Mouse (Mus musculus) lung, postnatal 0 days (tissue): ENCODE results near the gene Uqcrh. TPM values are rescaled to one million over a fixed set of nuclear protein-coding genes. Genes with fewer than 3 reads are reported as not detected.
A peak's percentile ranks its signal among the peaks of the same experiment; 100 is the strongest.

ENCODE experiments used
- ATAC-seq: fragments of 200-750 bp; cut with Nextera tagmentation; 2 replicates; pipeline ENCODE4 v1.8.0; 2017; ENCODE audit warnings: moderate library complexity
- DNase-seq: peaks from one replicate; pipeline ENCODE4 v3.0.0-alpha.2; 2016; ENCODE audit warnings: low spot score
- H3K27ac ChIP-seq: fragments of 300-500 bp; sonication (generic); 2 replicates; pipeline ENCODE4 v1.5.1; 2014; ENCODE audit warnings: antibody characterized with exemption, mild to moderate bottlenecking, low read length, mixed read lengths
- H3K27me3 ChIP-seq: fragments of 300-500 bp; sonication (generic); replicated peaks from 2 replicates; pipeline ENCODE4 v1.6.1; 2014; ENCODE audit warnings: low read length, mixed read lengths; ENCODE audit not compliant: insufficient read depth
- H3K36me3 ChIP-seq: fragments of 300-500 bp; sonication (generic); 2 replicates; pipeline ENCODE4 v1.6.1; 2014; ENCODE audit warnings: low read length, mixed read lengths; ENCODE audit not compliant: insufficient read depth
- H3K4me1 ChIP-seq: fragments of 300-500 bp; sonication (generic); 2 replicates; pipeline ENCODE4 v1.6.1; 2014; ENCODE audit warnings: antibody characterized with exemption, low read depth, low read length, mixed read lengths; ENCODE audit not compliant: insufficient read depth
- H3K4me2 ChIP-seq: fragments of 300-500 bp; sonication (generic); replicated peaks from 2 replicates; pipeline ENCODE4 v1.6.1; 2014; ENCODE audit warnings: low read depth, mild to moderate bottlenecking, low read length, moderate library complexity, mixed read lengths
- H3K4me3 ChIP-seq: fragments of 300-500 bp; sonication (generic); 2 replicates; pipeline ENCODE4 v1.5.1; 2014; ENCODE audit warnings: low read depth, low read length
- H3K9ac ChIP-seq: fragments of 300-500 bp; sonication (generic); replicated peaks from 2 replicates; pipeline ENCODE4 v1.6.1; 2014; ENCODE audit warnings: low read depth, mild to moderate bottlenecking
- H3K9me3 ChIP-seq: fragments of 300-500 bp; sonication (generic); 2 replicates; pipeline ENCODE4 v1.6.1; 2016; ENCODE audit warnings: low read length, mixed read lengths
- CTCF ChIP-seq: IDR thresholded peaks from 2 replicates; pipeline ENCODE4 v1.5.1; 2016; ENCODE audit warnings: antibody characterized with exemption, mild to moderate bottlenecking
- EP300 ChIP-seq: IDR thresholded peaks from 2 replicates; pipeline ENCODE4 v1.6.1; 2016; ENCODE audit warnings: antibody characterized with exemption, mild to moderate bottlenecking, control low read depth
- whole genome bisulfite sequencing: fragments of 180-500 bp; shearing (Covaris S2); extraction: QIAGEN DNeasy Blood & Tissue Kit; methylation state at CpG from one replicate; pipeline ENCODE4 v1.1.7; 2014; 5-methylcytosine and 5-hydroxymethylcytosine counted together
- polyA plus RNA-seq: library from polyadenylated mRNA; unstranded; fragments of >200 nt; fragmentation: Nextera tagmentation; extraction: Ambion mirVana; gene quantifications from 2 replicates; pipeline ENCODE4 v1.2.1, GENCODE M21; 2015

Gene Uqcrh
- polyA plus RNA-seq, 1 experiment from 2014 or later: 444 TPM

- DNase-seq (peak; percentile 56), ATAC-seq (peak; percentile 12)
- H3K4me3 ChIP-seq: peak overlapping the region; percentile 93
- H3K36me3 ChIP-seq: peaks cover 10% of the 10 kb centered on the region; the same call in 1 of the 2 replicates
- peak overlapping the region; percentile 98 for H3K27ac ChIP-seq
- TF ChIP-seq CTCF (no peak), EP300 (no peak)
- H3K4me2 ChIP-seq: peak overlapping the region; percentile 84
- WGBS: 1% methylated on average over 37 of the region's 37 CpGs
- no peaks in the 10 kb centered on the region for H3K9me3 ChIP-seq
- no peaks in the 10 kb centered on the region for H3K27me3 ChIP-seq
- H3K4me1 ChIP-seq: peaks cover 15% of the 10 kb centered on the region; the same call in 1 of the 2 replicates
- H3K9ac ChIP-seq: peak overlapping the region; percentile 98
Observed at GRCm38 (mm10) chr4:116076369-116077231, 1.7 kb upstream of the Uqcrh start.

GRCm38 (mm10) chr4:116075631-116076368 is 929 bp upstream of the Uqcrh start:
- ATAC-seq: peak; percentile 76
- TF ChIP-seq EP300 (no peak), CTCF (peak; percentile 59)
- H3K9me3 ChIP-seq: no peaks in the 10 kb centered on the region
- H3K4me1 ChIP-seq: peaks cover 15% of the 10 kb centered on the region; the same call in 1 of the 2 replicates
- WGBS: under 1% methylated on average over 54 of the region's 77 CpGs
- H3K4me3 ChIP-seq: peak overlapping the region; percentile 93
- peak overlapping the region; percentile 98 for H3K27ac ChIP-seq
- H3K36me3 ChIP-seq: peaks cover 5% of the 10 kb centered on the region; the same call in 1 of the 2 replicates
- H3K9ac ChIP-seq: peak overlapping the region; percentile 98
- peak overlapping the region; percentile 84 for H3K4me2 ChIP-seq
- H3K27me3 ChIP-seq: no peaks in the 10 kb centered on the region
- peak; percentile 79 for DNase-seq

DNA sequence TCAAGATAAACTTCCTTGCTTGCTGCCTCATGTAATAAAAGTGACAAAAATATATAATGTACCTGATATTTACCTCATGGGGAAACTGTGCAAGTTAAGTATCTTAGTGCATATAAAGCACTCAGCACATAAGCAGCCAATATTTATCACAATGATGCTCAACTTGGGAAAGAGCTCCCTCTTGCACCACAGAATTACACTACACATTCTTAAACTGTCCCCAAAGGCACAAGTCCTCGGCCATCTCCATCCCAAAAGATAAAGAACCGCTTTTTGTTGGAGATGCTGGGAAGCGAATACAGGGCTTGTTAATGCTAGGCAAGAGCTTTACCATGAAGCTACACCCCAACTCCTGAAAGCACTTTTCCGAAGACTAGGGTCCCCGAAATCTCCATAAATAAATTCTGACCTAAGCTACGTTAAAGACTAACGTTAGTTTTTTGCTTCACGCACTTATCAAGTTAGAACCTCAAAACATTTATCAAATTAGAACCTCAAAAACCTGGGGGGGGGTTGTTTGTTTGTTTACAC is 661 bp downstream of the Uqcrh start:
- Histone ChIP-seq H3K27ac (peak overlapping the region; percentile 98), H3K9ac (peak overlapping the region; percentile 72), H3K4me3 (peak overlapping the region; percentile 93), H3K9me3 (no peaks in the 10 kb centered on the region), H3K4me2 (peak overlapping the region; percentile 84), H3K4me1 (peaks cover 15% of the 10 kb centered on the region; the same call in 1 of the 2 replicates), H3K27me3 (no peaks in the 10 kb centered on the region), H3K36me3 (0 out of 2 replicates have a peak, but pooled peaks cover under 1% of the 10 kb centered on the region)
- under 1% methylated on average over 8 of the region's 8 CpGs for WGBS
- ATAC-seq: no peak
- TF ChIP-seq CTCF: peak; percentile 64
- TF ChIP-seq EP300: no peak
- DNase-seq: peak; percentile 79

DNA sequence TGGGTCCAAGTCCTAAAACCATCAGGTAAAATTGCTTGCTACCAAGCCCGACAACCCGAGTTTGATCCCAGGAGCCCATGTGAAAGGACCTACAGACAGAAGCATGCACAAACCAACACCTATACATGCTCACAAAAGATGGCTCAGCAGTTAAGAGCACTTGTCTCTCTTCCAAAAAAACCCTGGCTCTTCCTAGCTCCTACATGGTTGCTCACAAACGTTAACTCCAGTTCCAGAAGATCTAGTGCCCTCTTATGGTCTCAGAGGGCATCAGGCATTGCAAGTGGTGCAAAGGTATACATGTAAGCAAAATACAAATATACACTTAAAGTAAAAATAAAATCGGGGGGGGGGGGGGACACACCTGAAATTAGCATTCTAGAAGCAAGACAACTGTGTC is 1.7 kb downstream of the Uqcrh start:
- Histone ChIP-seq H3K36me3 (0 out of 2 replicates have a peak, but pooled peaks cover 6% of the 10 kb centered on the region), H3K4me2 (no peak overlapping the region), H3K4me3 (no peak overlapping the region), H3K9me3 (no peaks in the 10 kb centered on the region), H3K27me3 (no peaks in the 10 kb centered on the region), H3K4me1 (peaks cover 15% of the 10 kb centered on the region; the same call in 1 of the 2 replicates), H3K27ac (no peak overlapping the region), H3K9ac (no peak overlapping the region)
- 51% methylated on average over 4 of the region's 4 CpGs for WGBS
- TF ChIP-seq CTCF (peak; percentile 72), EP300 (no peak)
- DNase-seq (peak; percentile 66), ATAC-seq (no peak)

- Histone ChIP-seq H3K27ac (no peak overlapping the region), H3K9ac (no peak overlapping the region), H3K4me1 (0 out of 2 replicates have a peak, but pooled peaks cover 3% of the 10 kb centered on the region), H3K36me3 (0 out of 2 replicates have a peak, but pooled peaks cover 6% of the 10 kb centered on the region), H3K4me3 (no peak overlapping the region), H3K4me2 (no peak overlapping the region), H3K9me3 (no peaks in the 10 kb centered on the region), H3K27me3 (no peaks in the 10 kb centered on the region)
- DNase-seq: no peak
- 51% methylated on average over 6 of the region's 6 CpGs for WGBS
- ATAC-seq: no peak
- TF ChIP-seq CTCF (no peak), EP300 (no peak)
Observed at GRCm38 (mm10) chr4:116070116-116070515, 4.8 kb downstream of the Uqcrh start.

GRCm38 (mm10) chr4:116063855-116064254 is 11.0 kb downstream of the Uqcrh start:
- Histone ChIP-seq H3K9ac (no peak overlapping the region), H3K4me1 (no peaks in the 10 kb centered on the region), H3K36me3 (0 out of 2 replicates have a peak, but pooled peaks cover 2% of the 10 kb centered on the region), H3K4me3 (no peak overlapping the region), H3K4me2 (no peak overlapping the region), H3K9me3 (no peaks in the 10 kb centered on the region), H3K27ac (no peak overlapping the region), H3K27me3 (no peaks in the 10 kb centered on the region)
- WGBS: 31% methylated on average over 1 of the region's 1 CpGs
- ATAC-seq: no peak
- TF ChIP-seq EP300: no peak
- TF ChIP-seq CTCF: no peak
- no peak for DNase-seq
